Mouse (Mus musculus) midbrain, embryonic 11.5 days (tissue): ENCODE results near the gene Usp46. TPM values are rescaled to one million over a fixed set of nuclear protein-coding genes. Genes with fewer than 3 reads are reported as not detected.

Experiments
- ATAC-seq: fragments of 200-750 bp; cut with Nextera tagmentation; 2 replicates; pipeline ENCODE4 v1.8.0; 2017; ENCODE audit warnings: moderate TSS enrichment, moderate library complexity; ENCODE audit not compliant: low FRiP score
- DNase-seq: peaks from one replicate; pipeline ENCODE4 v3.0.0; 2015; ENCODE audit warnings: low spot score; ENCODE audit errors: missing footprints
- H3K27ac ChIP-seq: fragments of 300-500 bp; sonication (generic); 2 replicates; pipeline ENCODE4 v1.5.1; 2014; ENCODE audit warnings: low read depth, low read length
- H3K27me3 ChIP-seq: fragments of 300-500 bp; sonication (generic); 2 replicates; pipeline ENCODE4 v1.6.1; 2014; ENCODE audit warnings: mild to moderate bottlenecking, low read length, moderate library complexity, mixed read lengths; ENCODE audit not compliant: control insufficient read depth, insufficient read depth
- H3K36me3 ChIP-seq: fragments of 300-500 bp; sonication (generic); 2 replicates; pipeline ENCODE4 v1.6.1; 2014; ENCODE audit warnings: mild to moderate bottlenecking, low read length, moderate library complexity, mixed read lengths; ENCODE audit not compliant: control insufficient read depth, insufficient read depth
- H3K4me1 ChIP-seq: fragments of 300-500 bp; sonication (generic); 2 replicates; pipeline ENCODE4 v1.6.1; 2014; ENCODE audit warnings: low read length; ENCODE audit not compliant: control insufficient read depth, insufficient read depth
- H3K4me2 ChIP-seq: fragments of 300-500 bp; sonication (generic); 2 replicates; pipeline ENCODE4 v1.6.1; 2014; ENCODE audit warnings: mild to moderate bottlenecking, moderate library complexity
- H3K4me3 ChIP-seq: fragments of 300-500 bp; sonication (generic); 2 replicates; pipeline ENCODE4 v1.5.1; 2014; ENCODE audit warnings: low read depth, low read length
- H3K9ac ChIP-seq: fragments of 300-500 bp; sonication (generic); 2 replicates; pipeline ENCODE4 v1.6.1; 2014; ENCODE audit warnings: low read length
- H3K9me3 ChIP-seq: fragments of 300-500 bp; sonication (generic); 2 replicates; pipeline ENCODE4 v1.6.1; 2016; ENCODE audit warnings: low read length; ENCODE audit not compliant: control insufficient read depth
- WGBS: fragments of 180-500 bp; shearing (Covaris S2); extraction: QIAGEN DNeasy Blood & Tissue Kit; methylation state at CpG from one replicate; pipeline ENCODE4 v1.1.7; 2014; 5-methylcytosine and 5-hydroxymethylcytosine counted together
- polyA plus RNA-seq: library from polyadenylated mRNA; unstranded; fragments of >200 nt; fragmentation: Nextera tagmentation; extraction: Ambion mirVana; gene quantifications from 2 replicates; pipeline ENCODE4 v1.2.1, GENCODE M21; 2014

The Usp46 gene
- polyA plus RNA-seq, 1 experiment from 2014 or later: 35.6 TPM

DNA sequence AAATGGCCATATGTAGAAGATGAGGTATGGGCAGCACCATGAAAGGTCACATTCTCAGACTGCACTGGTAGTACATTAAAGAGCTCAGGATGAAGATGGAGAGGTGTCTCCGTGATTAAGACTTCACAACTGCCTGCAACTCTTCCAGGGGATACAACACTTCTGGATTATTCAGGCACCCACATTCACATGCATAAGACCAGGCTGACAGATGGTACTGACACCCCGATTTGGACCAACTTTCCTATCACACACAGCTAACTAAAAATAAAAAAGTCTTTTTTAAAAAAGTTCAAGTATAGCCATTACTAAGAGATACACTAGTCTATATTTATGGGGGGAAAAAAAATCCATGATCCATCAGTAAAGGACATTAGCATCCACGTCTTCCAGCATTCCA lies 112.5 kb downstream of the Usp46 start:
- Histone ChIP-seq H3K27me3 (no peaks in the 10 kb centered on the region), H3K4me1 (no peaks in the 10 kb centered on the region; the same call in 1 of the 2 replicates), H3K9ac (no peak overlapping the region), H3K4me2 (no peak overlapping the region), H3K27ac (no peak overlapping the region), H3K36me3 (no peaks in the 10 kb centered on the region), H3K9me3 (no peaks in the 10 kb centered on the region), H3K4me3 (no peak overlapping the region)
- DNase-seq (no peak), ATAC-seq (no peak)
- WGBS: 87% methylated on average over 3 of the region's 3 CpGs

DNA sequence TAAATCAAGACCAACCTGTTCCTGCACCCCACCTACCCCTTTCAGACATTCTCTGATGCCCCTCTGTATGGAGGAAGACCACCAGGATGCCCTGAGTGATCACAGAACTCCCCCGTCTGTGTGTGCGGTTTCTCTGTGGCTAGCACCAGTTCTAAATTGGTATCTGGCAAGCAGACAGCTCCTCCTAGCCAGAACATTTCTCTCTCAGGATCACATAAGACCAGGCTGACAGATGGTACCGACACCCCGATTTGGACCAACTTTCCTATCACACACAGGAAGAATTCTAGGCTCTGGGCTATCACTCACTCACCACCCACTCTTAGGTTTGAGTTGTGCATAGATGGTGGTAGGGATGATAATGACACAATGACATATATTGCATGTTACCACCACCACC lies 113.2 kb downstream of the Usp46 start:
- H3K36me3 ChIP-seq: no peaks in the 10 kb centered on the region
- H3K4me3 ChIP-seq: no peak overlapping the region
- H3K4me2 ChIP-seq: no peak overlapping the region
- H3K27ac ChIP-seq: no peak overlapping the region
- no peaks in the 10 kb centered on the region for H3K9me3 ChIP-seq
- H3K9ac ChIP-seq: no peak overlapping the region
- no peak for DNase-seq
- H3K27me3 ChIP-seq: no peaks in the 10 kb centered on the region
- H3K4me1 ChIP-seq: no peaks in the 10 kb centered on the region; the same call in 1 of the 2 replicates
- WGBS: 91% methylated on average over 4 of the region's 4 CpGs
- no peak for ATAC-seq

DNA sequence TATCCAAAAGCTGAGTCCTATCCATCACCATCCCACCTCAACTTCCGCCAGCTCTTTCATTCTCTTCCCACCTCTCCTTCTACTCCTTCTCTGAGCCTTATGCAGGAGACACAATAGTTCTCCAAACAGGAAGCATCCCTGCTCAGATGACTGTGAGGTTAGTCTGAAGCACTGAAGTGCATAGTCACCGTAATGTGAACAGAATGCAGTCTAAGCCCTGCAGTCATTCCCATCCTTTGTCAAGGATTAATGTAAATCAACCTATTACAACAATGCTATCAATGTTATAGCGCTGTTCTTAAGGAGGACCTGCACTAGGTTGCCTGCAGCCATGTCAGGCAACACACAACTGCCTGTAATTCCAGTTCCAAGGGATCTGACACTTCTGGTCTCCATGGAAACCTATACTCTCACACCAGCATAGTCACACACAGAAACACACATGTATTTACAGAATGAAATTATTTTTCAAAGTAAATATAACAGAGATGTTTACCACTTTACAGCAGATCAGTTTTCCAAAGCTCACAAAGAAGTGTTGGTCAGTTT lies 115.1 kb downstream of the Usp46 start:
- no peak overlapping the region for H3K9ac ChIP-seq
- ATAC-seq: no peak
- no peaks in the 10 kb centered on the region for H3K36me3 ChIP-seq
- H3K4me3 ChIP-seq: no peak overlapping the region
- H3K27ac ChIP-seq: no peak overlapping the region
- 90% methylated on average over 3 of the region's 3 CpGs for WGBS
- no peak overlapping the region for H3K4me2 ChIP-seq
- H3K27me3 ChIP-seq: no peaks in the 10 kb centered on the region
- H3K4me1 ChIP-seq: no peaks in the 10 kb centered on the region; the same call in 1 of the 2 replicates
- no peaks in the 10 kb centered on the region for H3K9me3 ChIP-seq
- no peak for DNase-seq

DNA sequence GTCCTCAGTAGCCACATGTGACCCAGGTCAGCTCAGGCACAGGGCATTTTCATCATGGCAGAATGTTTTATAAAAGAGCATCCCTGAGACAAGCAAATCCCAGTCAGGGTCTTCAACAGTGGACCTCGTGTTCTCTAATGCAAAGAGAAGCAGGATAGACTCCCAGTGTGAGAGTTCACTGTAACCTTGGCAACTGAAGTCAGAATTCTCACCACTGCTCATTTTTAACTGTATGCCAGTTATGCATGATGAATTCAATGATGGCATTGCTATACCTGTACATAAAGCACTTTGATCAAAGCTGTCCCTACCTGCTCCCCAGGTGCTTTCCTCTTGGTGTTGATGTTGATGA lies 116.6 kb downstream of the Usp46 start:
- no peaks in the 10 kb centered on the region; the same call in 1 of the 2 replicates for H3K4me1 ChIP-seq
- no peak for ATAC-seq
- H3K27ac ChIP-seq: no peak overlapping the region

DNA sequence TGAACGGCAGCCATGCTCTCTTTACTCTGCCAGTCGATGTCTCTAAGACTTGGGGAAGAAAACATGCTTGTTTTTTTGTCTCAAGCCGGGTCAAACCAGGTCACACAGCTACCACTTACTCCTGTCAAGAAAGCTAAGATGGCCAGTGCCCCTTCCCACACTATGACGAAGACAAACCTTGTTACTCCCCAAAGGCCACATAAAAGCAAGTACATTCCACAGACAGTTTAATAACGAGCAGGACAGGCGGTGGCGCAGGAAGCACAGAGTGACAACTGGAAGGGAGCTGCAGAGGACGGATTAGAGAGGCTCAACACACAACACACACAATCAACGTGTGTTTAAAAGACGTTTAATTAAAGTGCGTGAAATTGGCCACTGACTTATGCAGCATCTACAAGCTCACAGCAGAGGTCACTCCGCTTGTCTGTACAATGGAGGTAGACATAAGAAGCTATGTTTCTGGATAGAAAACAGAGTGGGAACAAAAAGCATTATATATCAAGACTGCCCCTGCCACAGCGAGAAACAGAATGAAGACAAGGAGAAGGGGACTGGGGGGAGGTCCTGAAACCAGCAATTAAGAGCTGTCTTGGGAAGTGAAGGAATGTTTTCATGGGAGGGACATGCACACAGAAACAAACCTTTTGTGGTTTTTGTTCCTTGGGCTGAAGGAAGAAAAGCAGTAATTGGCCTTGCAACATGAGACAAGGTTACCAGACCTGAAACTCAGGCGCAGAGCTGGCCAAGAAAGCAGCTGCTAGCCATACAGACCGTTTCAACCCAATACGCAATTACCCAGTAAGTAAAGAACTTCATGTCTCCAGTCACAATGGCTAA lies 117.2 kb downstream of the Usp46 start:
- no peaks in the 10 kb centered on the region; the same call in 1 of the 2 replicates for H3K4me1 ChIP-seq
- H3K4me3 ChIP-seq: no peak overlapping the region
- DNase-seq (no peak), ATAC-seq (no peak)
- no peaks in the 10 kb centered on the region for H3K9me3 ChIP-seq
- no peak overlapping the region for H3K9ac ChIP-seq
- no peak overlapping the region; the same call in 1 of the 2 replicates for H3K27ac ChIP-seq
- no peaks in the 10 kb centered on the region for H3K36me3 ChIP-seq
- H3K27me3 ChIP-seq: no peaks in the 10 kb centered on the region
- WGBS: 44% methylated on average over 16 of the region's 16 CpGs
- no peak overlapping the region for H3K4me2 ChIP-seq

More for the DNA sequence above, 116.6 kb downstream of the Usp46 start:
- H3K9me3 ChIP-seq: no peaks in the 10 kb centered on the region
- H3K4me2 ChIP-seq: no peak overlapping the region
- no peak overlapping the region for H3K4me3 ChIP-seq
- no peak overlapping the region for H3K9ac ChIP-seq
- no peaks in the 10 kb centered on the region for H3K36me3 ChIP-seq
- DNase-seq: no peak
- 67% methylated on average over 1 of the region's 1 CpGs for WGBS
- no peaks in the 10 kb centered on the region for H3K27me3 ChIP-seq

Other genes with a start within 250 kb of the Usp46 start
- 27.0 and 29.0 TPM in 2 replicates for gene Rasl11b, start 126.9 kb upstream of the Usp46 start, polyA plus RNA-seq